Mouse (Mus musculus) cerebellum, adult 2 months (tissue): Measurements from ENCODE around the gene Ccdc114.

Experiments
- CTCF ChIP-seq: fragments of 200-500 bp; IDR thresholded peaks from 2 replicates; pipeline ENCODE4 v1.5.1; 2011; ENCODE audit warnings: low read depth, mild to moderate bottlenecking, control low read depth, low read length, moderate library complexity, borderline replicate concordance; ENCODE audit not compliant: insufficient read depth
- POLR2A ChIP-seq: fragments of 200-500 bp; IDR thresholded peaks from 2 replicates; pipeline ENCODE4 v1.6.1; 2011; ENCODE audit warnings: low read length, control low read depth, borderline replicate concordance; ENCODE audit not compliant: insufficient read depth

DNA sequence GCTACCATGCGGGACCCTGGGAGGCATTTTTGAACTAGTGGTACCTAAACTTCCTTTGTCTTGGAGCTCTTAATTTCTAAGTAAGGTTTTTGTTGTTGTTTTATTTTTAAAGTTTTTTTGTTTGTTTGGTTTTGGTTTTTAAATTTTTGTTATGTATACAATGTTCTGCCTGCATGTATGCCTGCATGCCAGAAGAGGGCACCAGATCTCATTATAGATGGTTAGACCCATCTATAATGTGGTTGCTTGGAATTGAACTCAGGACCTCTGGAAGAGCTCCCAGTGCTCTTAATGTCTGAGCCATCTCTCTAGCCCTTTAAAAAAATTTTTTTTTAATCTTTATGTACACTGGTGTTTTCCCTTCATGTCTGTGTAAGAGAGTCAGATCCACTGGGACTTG, 5.8 kb downstream of the Ccdc114 start:
- TF ChIP-seq POLR2A (no peak), CTCF (no peak)
